Mouse (Mus musculus): ENCODE results near the gene Vmn2r53. TPM values are rescaled to one million over a fixed set of nuclear protein-coding genes. Genes with fewer than 3 reads are reported as not detected.
"Not testable (repeated sequence)": the region's sequence is repeated elsewhere in the genome, so short reads cannot be mapped to it uniquely, and the experiment has no call there.

Vmn2r53 gene
- 0.01 TPM in 2 replicates for polyA plus RNA-seq (2012; rRNA removed)

GRCm38 (mm10) chr7:12608688-12609087, at the start of gene Vmn2r53:
Gene Vmn2r53 (minus strand): TSS chr7:12608788.
- TF ChIP-seq CTCF (IDR thresholded peaks at IDR 0.05; ENCODE audit: borderline replicate concordance, extremely low read depth, insufficient read depth, insufficient read length) (no peak), POLR2A (IDR thresholded peaks at IDR 0.05; ENCODE audit: borderline replicate concordance, extremely low read depth, insufficient read depth, insufficient read length, poor library complexity, severe bottlenecking) (no peak)
- no peak for DNase-seq (ENCODE audit: low read depth)

- DNase-seq (ENCODE audit: low read depth): not testable (repeated sequence)
These were observed 31.6 kb upstream of the Vmn2r53 start, which contains the start of gene Vmn2r54 for GRCm38 (mm10) chr7:12640219-12640618. Gene Vmn2r54 (minus strand): TSS chr7:12640319.

Other genes starting within 250 kb of the Vmn2r53 start
- not detected in 2 replicates for gene Vmn1r84, start 239.5 kb downstream of the Vmn2r53 start, polyA plus RNA-seq (2012; rRNA removed)
- gene Zfp551, start 186.0 kb downstream of the Vmn2r53 start, polyA plus RNA-seq (2012; rRNA removed): 3.8 and 5.8 TPM in 2 replicates
- gene Zfp606, start 130.5 kb downstream of the Vmn2r53 start, polyA plus RNA-seq (2012; rRNA removed): 17.6 and 20.6 TPM in 2 replicates
- gene 2900092C05Rik, start 96.3 kb downstream of the Vmn2r53 start, polyA plus RNA-seq (2012; rRNA removed): not detected in 2 replicates
- 0.04 TPM in 1 of 2 replicates, not detected in the other for gene Vmn2r54, start 31.5 kb upstream of the Vmn2r53 start, polyA plus RNA-seq (2012; rRNA removed)
- not detected in 2 replicates for gene Vmn2r55, start 76.2 kb upstream of the Vmn2r53 start, polyA plus RNA-seq (2012; rRNA removed)
- gene Vmn2r56, start 126.2 kb upstream of the Vmn2r53 start, polyA plus RNA-seq (2012; rRNA removed): 0.01 TPM in 2 replicates
- 21.8 and 25.6 TPM in 2 replicates for gene Zscan18, start 194.8 kb upstream of the Vmn2r53 start, polyA plus RNA-seq (2012; rRNA removed)
- 19.1 and 22.6 TPM in 2 replicates for gene Zfp329, start 210.1 kb upstream of the Vmn2r53 start, polyA plus RNA-seq (2012; rRNA removed)
- 11.4 and 13.4 TPM in 2 replicates for gene Zfp110, start 226.0 kb upstream of the Vmn2r53 start, polyA plus RNA-seq (2012; rRNA removed)